In the genomic region with DNA sequence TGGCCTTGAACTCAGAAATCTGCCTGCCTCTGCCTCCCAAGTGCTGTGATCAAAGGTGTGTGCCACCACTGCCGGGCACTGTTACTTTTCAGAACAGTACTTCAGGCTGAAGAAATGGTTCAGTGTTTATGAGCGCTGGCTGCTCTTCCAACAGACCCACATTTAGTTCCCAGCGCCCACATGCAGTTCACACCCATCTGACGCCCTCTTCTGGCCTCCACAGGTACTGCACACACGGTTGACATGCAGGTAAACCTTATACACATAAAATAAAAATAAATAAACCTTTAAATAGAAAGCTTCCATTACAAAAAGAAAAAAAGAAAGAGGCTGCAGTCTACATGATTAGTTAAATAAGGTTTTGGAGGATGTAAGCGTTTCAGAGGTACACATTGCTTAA, we compare ENCODE assay signal across 19 mouse cellular contexts.
DNase-seq lines count a peak whose midpoint lies in the region; TF ChIP-seq lines count a peak whose summit lies in the region.
"Had no signal": no experiment of that assay in that cellular context is flagged by ENCODE, and none has a peak within 500 bp of the region (broad histone marks: within the 10 kb centered on the region; RNA-seq: fewer than 3 reads in every experiment).

No protein-coding gene starts in this region.

- TF ChIP-seq CTCF in gastrocnemius, adult 2 months (IDR thresholded peaks at IDR 0.05) = peak; percentile 28; the same call in 1 of the 2 replicates
- peak; percentile 11; the same call in 1 of the 2 replicates for TF ChIP-seq CTCF in left cerebral cortex, adult 2 months (IDR thresholded peaks at IDR 0.05)
- peak; percentile 83 for TF ChIP-seq CTCF in E14TG2a.4 (conservative IDR thresholded peaks at IDR 0.05; ENCODE audit: low read length)

- no peaks in the 10 kb centered on the region for H3K9me3 ChIP-seq in E14TG2a.4 (ENCODE audit: low read length)
- no peaks in the 10 kb centered on the region for H3K9me3 ChIP-seq in embryonic facial prominence, embryonic 10.5 days
- H3K9me3 ChIP-seq: hindbrain, embryonic 15.5 days had no signal

- H3K4me3 ChIP-seq in gastrocnemius, adult 2 months = no peak overlapping the region
- no peak overlapping the region for H3K4me3 ChIP-seq in left cerebral cortex, adult 2 months
- H3K4me3 ChIP-seq in E14TG2a.4 (replicated peaks; ENCODE audit: low read length) = no peak overlapping the region
- H3K4me3 ChIP-seq in embryonic facial prominence, embryonic 10.5 days = no peak overlapping the region
- H3K4me3 ChIP-seq: hindbrain, embryonic 15.5 days; megakaryocyte, embryonic 14.5 days had no signal

- H3K4me1 ChIP-seq in E14TG2a.4 (replicated peaks; ENCODE audit: low read depth, low read length) = peaks cover 16% of the 10 kb centered on the region
- H3K4me1 ChIP-seq in embryonic facial prominence, embryonic 10.5 days = peaks cover 6% of the 10 kb centered on the region
- H3K4me1 ChIP-seq: hindbrain, embryonic 15.5 days had no signal

- intact Hi-C loops in gastrocnemius, adult 2 months (cut with DNase I) = no loop called here
- intact Hi-C loops in left cerebral cortex, adult 2 months (cut with DNase I) = no loop called here
- intact Hi-C loops in left cerebral cortex, postnatal 4 days (cut with DNase I) = no loop called here

- no peak for DNase-seq in gastrocnemius, adult 2 months
- no peak for DNase-seq in gastrocnemius, postnatal 4 days (ENCODE audit: low spot score in 2 of 2)
- DNase-seq in left cerebral cortex, adult 2 months (ENCODE audit: extremely low spot score in 1 of 2, low spot score in 2 of 2) = no peak
- DNase-seq in left cerebral cortex, postnatal 4 days = no peak
- peak; percentile 65 for DNase-seq in ZHBTc4 (ENCODE audit: low read depth, low spot score)
- no peak for DNase-seq in adrenal gland, postnatal 10 days
- no peak for DNase-seq in embryonic facial prominence, embryonic 10.5 days (ENCODE audit: low spot score)
- DNase-seq: adrenal gland, postnatal 14 days; cerebellum, adult 9-10 months; gastrocnemius, postnatal 25 days; kidney, adult 11 months; lung, adult 18-20 months; lung, postnatal 36 days; right cerebral cortex, adult 18-20 months; right cerebral cortex, postnatal 4 days; thymus, adult 2 months had no signal

- no peak overlapping the region for H3K27ac ChIP-seq in gastrocnemius, adult 2 months
- H3K27ac ChIP-seq in left cerebral cortex, adult 2 months = no peak overlapping the region
- no peak overlapping the region for H3K27ac ChIP-seq in embryonic facial prominence, embryonic 10.5 days (replicated peaks)
- H3K27ac ChIP-seq: hindbrain, embryonic 15.5 days had no signal

- H3K36me3 ChIP-seq in E14TG2a.4 (ENCODE audit: insufficient read depth, low read length) = no peaks in the 10 kb centered on the region
- no peaks in the 10 kb centered on the region for H3K36me3 ChIP-seq in embryonic facial prominence, embryonic 10.5 days (replicated peaks)
- H3K36me3 ChIP-seq: hindbrain, embryonic 15.5 days had no signal

- WGBS in embryonic facial prominence, embryonic 10.5 days = 87% methylated on average over 6 of the region's 6 CpGs

- H3K27me3 ChIP-seq in E14TG2a.4 (ENCODE audit: insufficient read depth, low read length) = no peaks in the 10 kb centered on the region
- H3K27me3 ChIP-seq in embryonic facial prominence, embryonic 10.5 days (replicated peaks; ENCODE audit: low read depth, poor library complexity, severe bottlenecking) = no peaks in the 10 kb centered on the region
- H3K27me3 ChIP-seq: hindbrain, embryonic 15.5 days; megakaryocyte, embryonic 14.5 days had no signal

Comparison
In these comparisons a context has a peak if more than half of its experiments do, and no peak if none do; other contexts are left out.
1. CTCF ChIP-seq: peak in every context shown above with its lines; median percentile 83 in E14TG2a.4; 28 in gastrocnemius, adult 2 months; 11 in left cerebral cortex, adult 2 months.